Mouse (Mus musculus): ENCODE measurements around the gene Tmem151a. TPM values are rescaled to one million over a fixed set of nuclear protein-coding genes. Genes with fewer than 3 reads are reported as not detected.

Gene Tmem151a
- 4.4 and 4.5 TPM in 2 replicates for polyA plus RNA-seq (2015; fragmentation: Nextera tagmentation; extraction: Ambion mirVana)

GRCm38 (mm10) chr19:5085145-5085863 is at the start of gene Tmem151a:
Gene Tmem151a (minus strand): TSS chr19:5085531.

GRCm38 (mm10) chr19:5118384-5118698 is 33.0 kb upstream of the Tmem151a start, which contains the start of gene Klc2:
Gene Klc2 (minus strand): TSS chr19:5118560.

DNA sequence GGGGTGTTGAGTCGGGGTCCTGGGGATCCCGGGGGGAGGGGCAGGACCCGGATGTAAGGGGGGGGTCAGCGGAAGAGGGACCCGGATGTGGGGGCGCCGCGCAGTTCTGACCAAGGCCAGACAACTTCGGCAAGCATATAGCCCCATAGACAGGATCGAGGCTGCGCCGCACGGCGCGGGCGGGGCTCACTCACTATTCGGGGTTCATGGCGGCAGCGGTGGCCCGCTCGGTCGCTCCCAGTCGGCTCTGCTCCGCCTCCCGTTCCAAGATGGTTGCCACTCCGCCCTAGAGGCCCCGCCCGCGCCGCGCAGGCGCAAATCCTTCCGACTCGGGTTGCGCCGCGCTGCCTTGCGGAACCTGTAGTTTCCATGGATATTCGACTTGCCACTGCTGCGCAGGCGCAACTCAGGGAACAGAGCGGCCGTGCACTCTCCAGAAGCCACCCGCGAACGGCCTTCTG is 21.4 kb upstream of the Tmem151a start, which contains the start of gene Rab1b:
Rab1b (minus strand) TSS at position 342 of the 461 bp plus-strand sequence.

GRCm38 (mm10) chr19:5098363-5099143 is 13.2 kb upstream of the Tmem151a start, which contains the start of gene Cnih2:
Gene Cnih2 (minus strand): TSS chr19:5098521.

DNA sequence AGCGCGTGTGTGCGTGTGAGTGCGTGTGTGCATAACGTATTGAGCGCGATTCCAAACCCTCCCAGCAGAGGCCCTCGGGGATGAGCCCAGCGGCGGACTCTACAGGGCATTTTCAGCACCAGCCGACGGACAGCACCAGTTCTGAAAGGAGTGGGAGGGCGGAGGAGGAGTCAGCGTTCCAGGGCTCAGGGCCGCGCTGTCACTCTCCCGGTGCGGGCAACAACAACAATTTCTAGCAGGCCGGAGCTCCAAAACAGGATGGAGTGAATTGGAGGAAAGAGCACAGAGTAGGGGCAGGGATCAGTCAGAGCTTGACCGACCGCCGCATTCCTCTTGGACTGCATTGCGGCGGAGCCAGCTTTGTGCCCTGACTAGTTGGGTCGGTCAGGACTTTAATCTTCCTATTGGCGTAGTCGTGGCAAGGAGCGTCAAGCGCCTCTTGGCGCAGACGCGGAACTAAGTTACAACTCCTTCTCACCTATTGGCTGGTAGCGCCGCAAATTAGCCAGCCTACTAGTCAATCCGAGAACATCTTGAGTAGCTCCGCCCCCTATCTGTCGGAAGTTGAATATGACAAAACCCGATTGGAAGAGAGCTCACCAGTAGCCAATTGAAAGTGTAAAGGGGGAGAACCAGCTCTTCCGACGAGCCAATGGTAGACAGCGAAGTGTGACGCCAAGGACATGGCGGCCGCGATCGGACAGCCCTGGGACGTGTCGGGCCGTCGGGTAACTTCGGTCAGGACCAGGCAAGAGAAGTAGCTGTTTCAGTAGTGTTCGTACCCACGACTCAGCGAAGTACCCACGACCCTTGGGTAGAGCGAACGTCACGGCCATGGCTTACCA is 2.8 kb upstream of the Tmem151a start, which contains the start of gene Yif1a:
Yif1a (plus strand) TSS at position 655 of the 845 bp plus-strand sequence.

DNA sequence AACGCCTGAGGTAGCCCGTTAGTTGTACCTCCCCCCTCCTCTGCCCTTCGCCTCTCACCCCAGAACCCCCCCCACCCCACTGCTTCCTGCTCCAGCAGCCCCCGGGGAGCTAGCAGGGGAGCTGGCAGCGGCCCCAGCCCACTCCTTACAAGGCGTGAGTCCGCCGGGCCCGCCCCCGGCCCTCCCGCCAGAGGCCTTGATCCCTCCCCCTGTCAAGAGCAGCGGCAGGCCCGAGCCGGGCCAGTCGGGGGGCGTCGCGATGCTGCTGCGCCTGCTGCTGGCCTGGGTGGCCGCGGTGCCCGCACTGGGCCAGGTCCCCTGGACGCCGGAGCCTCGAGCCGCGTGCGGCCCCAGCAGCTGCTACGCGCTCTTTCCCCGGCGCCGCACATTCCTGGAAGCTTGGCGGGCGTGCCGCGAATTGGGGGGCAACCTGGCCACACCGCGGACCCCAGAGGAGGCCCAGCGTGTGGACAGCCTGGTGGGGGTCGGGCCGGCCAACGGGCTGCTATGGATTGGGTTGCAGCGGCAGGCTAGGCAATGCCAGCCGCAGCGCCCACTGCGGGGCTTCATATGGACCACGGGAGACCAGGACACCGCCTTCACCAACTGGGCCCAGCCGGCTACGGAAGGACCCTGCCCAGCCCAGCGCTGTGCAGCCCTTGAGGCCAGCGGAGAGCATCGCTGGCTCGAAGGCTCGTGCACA is 17.3 kb downstream of the Tmem151a start, which contains the start of gene Cd248:
Cd248 (plus strand) TSS at position 212 of the 703 bp plus-strand sequence.

GRCm38 (mm10) chr19:5050047-5050905 is 35.1 kb downstream of the Tmem151a start, which contains the start of gene Rin1:
Gene Rin1 (plus strand): TSS chr19:5050481.

DNA sequence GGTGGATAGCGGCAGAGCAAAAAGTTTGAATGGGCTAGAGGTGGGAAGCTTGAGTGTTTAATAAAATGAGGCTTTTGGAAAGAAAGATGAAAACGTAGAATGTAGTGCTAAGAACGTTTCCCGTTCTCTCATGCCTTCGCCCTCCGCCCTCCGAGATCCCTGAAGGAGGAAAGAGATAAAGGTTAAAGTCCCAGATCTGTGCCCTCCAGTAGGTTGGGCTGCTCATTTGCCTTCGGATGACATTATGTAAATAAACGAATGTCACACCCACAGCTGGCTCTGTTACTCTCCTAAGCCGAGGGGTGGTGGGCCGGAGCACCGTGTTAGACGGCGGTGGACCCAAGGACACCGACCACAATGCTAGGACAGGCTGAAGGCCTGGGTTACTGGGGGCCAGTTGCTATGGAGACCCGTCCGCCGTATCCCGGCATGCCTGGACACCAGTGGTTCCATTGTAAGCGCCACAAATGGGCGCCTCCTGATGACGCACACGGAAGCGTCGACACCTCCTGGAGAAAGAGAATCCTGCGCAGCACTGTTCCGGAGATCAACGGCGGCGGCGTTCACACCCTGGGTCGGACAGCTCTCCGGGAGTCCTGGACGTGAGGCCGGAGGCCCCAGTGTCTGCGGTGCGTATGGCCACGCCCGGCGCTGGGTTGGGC is 44.3 kb downstream of the Tmem151a start, which contains the start of gene Brms1:
Brms1 (plus strand) TSS at position 493 of the 662 bp plus-strand sequence.

DNA sequence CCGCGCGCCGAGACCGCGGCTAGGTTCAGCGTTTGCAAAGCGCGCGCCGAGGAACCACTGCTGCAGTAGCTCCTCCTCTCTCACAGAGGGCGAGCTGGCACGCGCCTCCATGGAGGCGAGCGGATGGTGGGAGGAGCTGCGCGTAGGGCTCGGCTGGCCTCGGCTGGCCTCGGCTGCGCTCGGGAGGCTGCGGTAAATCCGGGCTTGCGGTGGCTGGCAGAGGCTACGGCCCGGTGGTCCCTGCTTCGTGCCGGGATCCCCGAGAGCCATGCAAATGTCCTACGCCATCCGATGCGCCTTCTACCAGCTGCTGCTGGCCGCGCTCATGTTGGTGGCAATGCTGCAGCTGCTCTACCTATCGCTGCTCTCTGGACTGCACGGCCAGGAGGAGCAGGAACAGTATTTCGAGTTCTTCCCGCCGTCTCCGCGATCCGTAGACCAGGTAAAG is 46.6 kb downstream of the Tmem151a start, which contains the start of the genes B4gat1 and AC124502.3:
B4gat1 (plus strand) TSS at position 118 of the 448 bp plus-strand sequence.
AC124502.3 (plus strand) TSS at position 183 of the 448 bp plus-strand sequence.

DNA sequence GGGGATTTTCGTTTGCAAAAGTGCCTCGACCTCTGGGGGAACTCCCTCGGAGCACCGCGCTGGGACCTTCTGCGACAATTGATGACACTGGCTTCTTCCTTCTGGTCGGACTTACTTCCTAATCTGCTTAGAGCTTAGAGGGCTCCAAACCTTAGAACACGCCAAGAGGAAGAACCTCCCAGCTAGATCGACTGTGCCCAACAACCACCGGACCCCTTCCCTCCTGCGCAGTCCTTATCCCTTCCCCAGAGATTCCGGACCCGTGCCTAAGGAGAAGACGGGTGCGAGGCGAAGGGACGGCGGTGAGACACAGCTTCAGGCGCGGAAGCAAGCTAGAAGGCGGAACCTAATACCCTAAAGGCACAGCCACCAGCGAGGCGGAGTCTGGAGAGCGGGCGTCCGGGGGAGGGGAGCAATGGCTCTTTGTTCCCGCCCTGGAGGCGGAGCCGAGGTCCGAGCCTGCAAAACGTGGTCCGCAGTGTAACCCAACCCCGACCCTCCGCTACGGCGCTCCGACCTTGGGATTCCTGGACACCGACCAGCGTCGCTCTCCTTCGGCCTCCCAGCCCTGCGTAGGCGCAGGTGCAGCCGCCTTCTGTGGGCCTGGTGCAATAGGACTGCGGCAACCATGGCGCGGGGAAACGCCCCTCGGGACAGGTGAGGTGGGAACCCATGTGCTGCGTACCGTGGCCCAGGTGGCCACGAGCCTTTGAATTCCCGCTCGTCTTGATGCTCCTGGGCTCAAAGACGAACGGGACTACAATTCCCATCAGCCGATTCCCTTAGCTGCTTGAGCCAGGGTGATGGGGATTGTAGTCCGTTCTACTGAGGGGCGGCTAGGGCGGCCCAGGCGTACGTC is 61.5 kb downstream of the Tmem151a start, which contains the start of gene Slc29a2:
Slc29a2 (plus strand) TSS at position 240 of the 859 bp plus-strand sequence.

Other genes with a start within 250 kb of the Tmem151a start
- gene Ccs, start 246.2 kb downstream of the Tmem151a start, polyA plus RNA-seq (2015; fragmentation: Nextera tagmentation; extraction: Ambion mirVana), result 42.7 TPM in 2 replicates
- gene Ccdc87, start 246.2 kb downstream of the Tmem151a start, polyA plus RNA-seq (2015; fragmentation: Nextera tagmentation; extraction: Ambion mirVana), result not detected in 2 replicates
- 56.0 and 61.5 TPM in 2 replicates for gene Ctsf, start 230.4 kb downstream of the Tmem151a start, polyA plus RNA-seq (2015; fragmentation: Nextera tagmentation; extraction: Ambion mirVana)
- gene Actn3, start 207.6 kb downstream of the Tmem151a start, polyA plus RNA-seq (2015; fragmentation: Nextera tagmentation; extraction: Ambion mirVana), result 1.1 and 1.2 TPM in 2 replicates
- gene Zdhhc24, start 206.9 kb downstream of the Tmem151a start, polyA plus RNA-seq (2015; fragmentation: Nextera tagmentation; extraction: Ambion mirVana), result 13.3 and 14.1 TPM in 2 replicates
- gene Bbs1, start 178.9 kb downstream of the Tmem151a start, polyA plus RNA-seq (2015; fragmentation: Nextera tagmentation; extraction: Ambion mirVana), result 1.1 and 1.3 TPM in 2 replicates
- gene Dpp3, start 157.2 kb downstream of the Tmem151a start, polyA plus RNA-seq (2015; fragmentation: Nextera tagmentation; extraction: Ambion mirVana), result 39.0 and 42.5 TPM in 2 replicates
- 0.23 and 0.37 TPM in 2 replicates for gene Peli3, start 142.4 kb downstream of the Tmem151a start, polyA plus RNA-seq (2015; fragmentation: Nextera tagmentation; extraction: Ambion mirVana)
- 61.8 and 64.4 TPM in 2 replicates for gene Mrpl11, start 123.4 kb downstream of the Tmem151a start, polyA plus RNA-seq (2015; fragmentation: Nextera tagmentation; extraction: Ambion mirVana)
- gene Npas4, start 95.2 kb downstream of the Tmem151a start, polyA plus RNA-seq (2015; fragmentation: Nextera tagmentation; extraction: Ambion mirVana), result 0.04 TPM in 1 of 2 replicates, not detected in the other
- 2.0 and 2.2 TPM in 2 replicates for gene Slc29a2, start 61.7 kb downstream of the Tmem151a start, polyA plus RNA-seq (2015; fragmentation: Nextera tagmentation; extraction: Ambion mirVana)
- gene B4gat1, start 46.7 kb downstream of the Tmem151a start, polyA plus RNA-seq (2015; fragmentation: Nextera tagmentation; extraction: Ambion mirVana), result 11.1 and 13.7 TPM in 2 replicates
- gene AC124502.3, start 46.6 kb downstream of the Tmem151a start, polyA plus RNA-seq (2015; fragmentation: Nextera tagmentation; extraction: Ambion mirVana), result 0.15 and 0.46 TPM in 2 replicates
- gene Brms1, start 44.2 kb downstream of the Tmem151a start, polyA plus RNA-seq (2015; fragmentation: Nextera tagmentation; extraction: Ambion mirVana), result 39.5 and 39.6 TPM in 2 replicates
- gene Rin1, start 35.0 kb downstream of the Tmem151a start, polyA plus RNA-seq (2015; fragmentation: Nextera tagmentation; extraction: Ambion mirVana), result 0.75 and 0.99 TPM in 2 replicates
- gene Cd248, start 17.5 kb downstream of the Tmem151a start, polyA plus RNA-seq (2015; fragmentation: Nextera tagmentation; extraction: Ambion mirVana), result 11.8 and 17.6 TPM in 2 replicates
- 43.9 and 51.8 TPM in 2 replicates for gene Yif1a, start 3.0 kb upstream of the Tmem151a start, polyA plus RNA-seq (2015; fragmentation: Nextera tagmentation; extraction: Ambion mirVana)
- 0.78 and 0.99 TPM in 2 replicates for gene Cnih2, start 13.0 kb upstream of the Tmem151a start, polyA plus RNA-seq (2015; fragmentation: Nextera tagmentation; extraction: Ambion mirVana)
- 88.0 and 103 TPM in 2 replicates for gene Rab1b, start 21.5 kb upstream of the Tmem151a start, polyA plus RNA-seq (2015; fragmentation: Nextera tagmentation; extraction: Ambion mirVana)
- 2.9 and 4.6 TPM in 2 replicates for gene Klc2, start 33.0 kb upstream of the Tmem151a start, polyA plus RNA-seq (2015; fragmentation: Nextera tagmentation; extraction: Ambion mirVana)
- 9.6 and 10.2 TPM in 2 replicates for gene Pacs1, start 187.6 kb upstream of the Tmem151a start, polyA plus RNA-seq (2015; fragmentation: Nextera tagmentation; extraction: Ambion mirVana)
- gene Sf3b2, start 209.9 kb upstream of the Tmem151a start, polyA plus RNA-seq (2015; fragmentation: Nextera tagmentation; extraction: Ambion mirVana), result 172 and 197 TPM in 2 replicates
- gene Gal3st3, start 212.8 kb upstream of the Tmem151a start, polyA plus RNA-seq (2015; fragmentation: Nextera tagmentation; extraction: Ambion mirVana), result 0.10 and 0.27 TPM in 2 replicates

Measured in spleen, postnatal 0 days (tissue).